Mouse (Mus musculus): ENCODE measurements around the gene 3110009E18Rik.

Gene 3110009E18Rik

DNA sequence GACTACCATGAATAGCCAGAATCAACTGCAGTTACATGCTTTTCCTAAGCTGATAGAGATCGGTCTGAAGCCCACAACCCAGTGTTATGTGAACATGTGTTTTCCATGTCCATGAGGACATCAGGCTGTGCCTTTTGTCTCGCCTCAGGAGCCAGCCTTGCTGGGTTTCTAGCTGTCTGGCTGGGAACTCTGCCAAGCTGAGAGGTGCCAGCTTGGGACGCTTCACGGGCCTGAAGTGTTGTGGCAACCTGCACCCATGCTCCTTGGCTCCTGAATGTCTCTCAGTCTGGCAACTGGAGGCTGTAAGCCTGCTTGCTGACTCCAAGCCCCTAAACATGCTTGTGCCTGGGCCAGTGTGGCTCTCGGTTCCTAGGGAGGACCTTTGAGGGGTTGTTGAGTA is 21.6 kb downstream of the 3110009E18Rik start:
- no peak for DNase-seq (ENCODE audit: low spot score in 2 of 2)

DNA sequence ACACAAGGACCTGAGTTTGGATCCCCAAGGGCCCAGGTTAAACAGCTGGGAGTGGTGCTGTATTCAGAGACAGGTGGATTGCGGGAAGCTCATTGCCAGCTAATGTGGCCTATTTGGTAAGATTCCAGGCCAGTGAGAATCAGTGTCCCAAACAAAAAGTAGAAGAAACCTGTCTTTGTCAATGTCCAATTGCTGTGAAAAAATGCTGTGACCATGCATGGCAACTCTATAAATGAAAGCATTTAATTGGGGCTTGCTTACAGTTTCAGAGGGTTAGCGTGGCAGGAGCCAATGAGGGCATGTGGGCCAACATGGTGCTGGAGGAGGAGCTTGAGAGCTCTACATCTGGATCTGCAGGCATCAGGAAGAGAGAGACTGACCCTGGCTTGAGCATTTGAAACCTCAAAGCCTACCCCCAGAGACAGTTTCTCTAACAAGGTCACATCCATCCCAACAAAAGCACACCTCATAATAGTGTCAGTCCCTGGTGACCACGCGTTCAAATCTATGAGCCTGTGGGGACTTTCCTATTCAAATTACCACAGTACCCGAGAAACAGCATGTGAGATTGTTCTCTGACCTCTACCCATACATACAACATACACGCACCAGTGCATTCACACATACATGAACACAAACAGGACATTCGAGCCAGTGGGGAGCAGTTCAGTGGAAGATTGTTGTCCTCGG is 24.7 kb downstream of the 3110009E18Rik start:
- no peak for DNase-seq (ENCODE audit: low spot score in 2 of 2)

DNA sequence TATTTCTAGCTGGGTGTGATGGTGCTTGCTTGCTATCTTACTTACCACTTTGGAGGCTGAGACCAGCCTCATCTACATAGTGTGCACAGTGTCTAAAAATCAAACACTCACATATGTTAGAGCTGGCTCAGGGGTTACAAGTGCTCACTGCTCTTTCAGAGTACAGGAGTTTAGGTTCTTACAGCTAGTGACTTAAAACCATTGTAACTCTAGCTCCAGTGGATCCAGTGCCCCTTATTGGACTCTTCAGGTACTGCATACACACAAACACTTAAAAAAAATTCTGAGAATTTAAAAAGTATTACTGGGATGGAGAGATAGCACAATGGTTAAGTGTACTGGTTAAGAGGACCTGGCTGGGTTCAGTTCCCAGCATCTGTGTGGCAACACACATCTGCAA is 26.0 kb downstream of the 3110009E18Rik start:
- no peak for DNase-seq (ENCODE audit: low spot score in 2 of 2)

DNA sequence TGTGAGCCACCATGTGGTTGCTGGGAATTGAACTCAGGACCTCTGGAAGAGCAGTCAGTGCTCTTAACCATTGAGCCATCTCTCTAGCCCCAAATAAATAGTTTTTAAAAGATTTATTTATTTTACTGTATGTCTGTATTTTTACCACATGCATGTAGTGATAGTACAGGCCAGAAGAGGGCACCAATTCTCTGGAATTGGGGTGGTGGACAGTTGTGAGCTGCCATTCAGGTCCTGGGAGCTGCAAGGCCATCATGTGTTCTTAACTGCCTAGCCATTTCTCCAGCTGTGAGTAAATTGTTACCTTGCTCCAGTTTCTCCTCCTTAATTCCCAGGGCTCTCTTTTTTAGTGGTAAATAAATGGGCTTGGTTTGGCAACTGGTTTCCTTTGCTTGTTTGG is 33.2 kb downstream of the 3110009E18Rik start:
- DNase-seq (ENCODE audit: low spot score in 2 of 2): no peak

GRCm38 (mm10) chr1:120155325-120155724 is 34.3 kb downstream of the 3110009E18Rik start:
- DNase-seq (ENCODE audit: low spot score in 2 of 2): peak; percentile 5 to 32

DNA sequence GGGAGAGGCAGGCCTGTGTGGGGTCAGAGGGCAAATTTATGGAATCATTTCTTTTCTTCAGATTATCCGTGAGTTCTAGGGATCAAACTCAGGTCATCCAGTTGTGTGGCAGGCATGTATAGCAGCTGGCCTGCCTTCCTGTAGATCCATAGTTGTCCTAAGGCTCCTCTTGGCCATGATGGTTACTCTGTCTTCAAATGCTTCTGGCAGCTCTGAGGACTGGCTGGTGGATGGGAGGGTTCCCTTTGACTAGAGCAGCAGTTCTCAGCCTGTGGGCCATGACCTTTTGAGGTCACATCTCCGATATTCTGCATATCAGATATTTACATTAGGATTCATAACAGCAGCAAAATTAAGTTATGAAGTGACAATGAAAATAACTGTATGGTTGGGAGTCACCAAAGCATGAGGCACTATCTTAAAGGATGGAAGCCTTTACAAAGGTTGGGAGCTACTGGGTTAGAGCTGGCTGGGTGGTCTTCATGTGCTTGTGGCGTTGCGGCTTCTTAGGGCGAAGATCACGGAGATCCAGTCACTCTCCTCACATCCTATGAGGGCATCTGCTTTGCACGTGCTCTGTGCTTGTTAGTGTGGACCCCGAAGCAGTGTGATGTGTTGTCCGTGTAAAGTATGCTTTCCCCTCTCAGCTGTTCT is 37.6 kb downstream of the 3110009E18Rik start:
- DNase-seq (ENCODE audit: low spot score in 2 of 2): no peak

DNA sequence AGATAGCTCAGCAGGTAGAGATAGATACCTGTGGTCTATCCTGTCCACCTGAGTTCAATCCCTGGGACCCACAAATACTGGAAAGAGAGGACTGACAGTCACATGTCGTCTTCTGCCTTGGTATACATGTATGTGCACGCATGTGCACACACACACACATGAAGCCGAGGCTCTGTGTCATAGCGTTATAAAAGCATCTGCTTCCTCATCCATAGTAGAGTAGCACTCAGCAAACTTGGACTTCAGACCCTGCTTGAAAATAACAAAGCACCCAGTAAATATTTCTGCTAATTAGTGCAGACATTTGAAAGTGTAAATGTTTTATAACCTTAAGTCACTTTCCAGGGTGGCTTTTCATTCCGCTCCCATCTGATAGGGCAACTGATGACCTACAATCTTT is 40.5 kb downstream of the 3110009E18Rik start:
- DNase-seq (ENCODE audit: low spot score in 2 of 2): no peak

GRCm38 (mm10) chr1:120162616-120163015 is 41.6 kb downstream of the 3110009E18Rik start:
- DNase-seq (ENCODE audit: low spot score in 2 of 2): no peak

GRCm38 (mm10) chr1:120168016-120168415 is 47.0 kb downstream of the 3110009E18Rik start:
- no peak for DNase-seq (ENCODE audit: low spot score in 2 of 2)

- no peak for DNase-seq (ENCODE audit: low spot score in 2 of 2)
These were observed 47.7 kb downstream of the 3110009E18Rik start for GRCm38 (mm10) chr1:120168674-120169073.

DNA sequence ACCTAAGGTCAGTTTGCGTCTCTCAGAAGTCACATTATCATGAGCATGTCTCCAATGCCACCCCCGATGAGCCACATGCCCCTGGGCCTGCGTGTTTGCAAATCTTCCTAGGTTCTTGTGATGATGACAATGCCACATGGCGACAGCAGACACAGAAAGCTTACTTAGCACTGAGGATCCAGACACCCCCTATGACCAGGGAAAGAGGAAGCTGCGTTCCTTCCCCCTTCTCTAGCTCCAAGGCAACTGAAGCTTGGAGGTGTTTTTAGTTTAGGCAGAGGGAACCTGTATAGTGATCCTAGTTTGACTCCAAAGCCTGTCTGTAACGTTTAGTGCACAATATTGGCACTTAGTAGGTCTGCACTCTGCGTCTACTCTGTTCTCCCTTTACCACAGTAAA is 49.3 kb downstream of the 3110009E18Rik start:
- DNase-seq (ENCODE audit: low spot score in 2 of 2): no peak

DNA sequence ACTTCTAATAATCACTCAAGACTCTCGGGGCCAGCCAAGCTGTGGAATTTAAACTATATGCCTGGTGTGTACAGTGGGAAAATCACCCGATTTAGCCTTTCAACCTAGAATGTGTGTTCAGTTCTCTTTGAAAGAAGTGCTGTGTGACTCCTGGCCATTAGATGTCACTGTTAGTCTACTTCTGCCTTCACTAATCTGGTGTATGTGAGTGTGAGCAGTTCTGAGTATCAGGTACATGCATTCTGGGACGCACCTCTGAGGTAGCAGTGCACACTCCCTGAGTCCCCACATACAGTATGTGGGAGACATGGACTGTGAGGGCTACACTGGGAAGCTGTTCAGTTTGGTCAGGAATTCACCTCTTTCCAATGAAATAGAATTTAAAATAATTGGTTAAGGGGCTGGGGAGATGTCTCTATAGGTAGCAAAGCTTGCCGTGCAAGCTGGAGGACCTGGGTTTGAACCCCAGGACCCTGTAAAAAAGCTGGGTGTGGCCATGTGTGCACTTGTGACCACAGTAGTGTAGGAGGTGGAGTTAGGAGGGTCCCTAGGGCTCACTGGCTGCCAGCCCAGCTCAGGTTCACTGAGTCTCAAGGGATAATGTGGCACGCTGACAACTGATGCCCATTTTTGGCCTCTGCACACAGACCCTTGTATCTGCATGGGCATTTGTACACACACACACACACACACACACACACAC is 51.0 kb downstream of the 3110009E18Rik start:
- no peak for DNase-seq (ENCODE audit: low spot score in 2 of 2)

GRCm38 (mm10) chr1:120174991-120175390 is 54.0 kb downstream of the 3110009E18Rik start:
- no peak for DNase-seq (ENCODE audit: low spot score in 2 of 2)

DNA sequence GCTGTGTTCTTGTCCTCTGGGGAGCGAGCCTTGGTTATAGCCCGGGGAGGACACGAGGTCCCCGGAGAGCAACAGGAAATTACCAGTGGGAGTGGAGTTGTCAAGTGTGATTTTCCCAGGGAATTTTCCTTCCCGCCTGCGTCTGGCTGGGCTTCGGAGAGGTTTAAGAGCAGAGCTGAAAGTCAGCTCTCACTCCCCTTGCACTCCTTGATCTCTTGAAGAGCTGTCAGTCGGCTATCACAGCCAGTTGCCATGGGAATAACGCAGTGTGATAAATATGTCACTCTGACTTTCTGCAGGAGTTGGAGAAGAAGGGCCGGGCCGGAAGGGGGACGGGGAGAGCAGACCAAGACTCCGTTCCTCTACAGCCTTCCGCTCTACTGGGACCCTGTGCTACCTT is 55.3 kb downstream of the 3110009E18Rik start:
- no peak for DNase-seq (ENCODE audit: low spot score in 2 of 2)

DNA sequence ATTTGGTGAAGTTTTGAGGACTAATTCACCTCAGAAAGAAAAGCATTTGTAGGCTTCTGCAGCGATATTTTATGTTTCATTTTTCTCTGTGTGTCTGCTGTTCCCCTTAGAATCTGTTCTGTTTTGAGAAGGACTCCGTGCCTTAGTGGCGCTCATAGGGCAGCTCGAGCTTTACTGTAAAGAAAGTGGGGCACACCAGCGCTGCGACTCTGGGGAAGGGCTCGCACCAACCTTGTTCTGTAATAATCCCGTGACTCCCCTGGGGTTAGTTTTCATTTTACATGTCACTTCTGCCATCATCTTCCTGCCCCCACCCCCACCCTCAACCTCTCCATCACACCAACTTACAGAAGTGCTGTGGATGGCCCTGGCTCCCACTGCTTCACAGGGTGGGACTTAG is 56.2 kb downstream of the 3110009E18Rik start:
- no peak for DNase-seq (ENCODE audit: low spot score in 2 of 2)

GRCm38 (mm10) chr1:120186204-120186603 is 65.2 kb downstream of the 3110009E18Rik start:
- DNase-seq (ENCODE audit: low spot score in 2 of 2): no peak

DNA sequence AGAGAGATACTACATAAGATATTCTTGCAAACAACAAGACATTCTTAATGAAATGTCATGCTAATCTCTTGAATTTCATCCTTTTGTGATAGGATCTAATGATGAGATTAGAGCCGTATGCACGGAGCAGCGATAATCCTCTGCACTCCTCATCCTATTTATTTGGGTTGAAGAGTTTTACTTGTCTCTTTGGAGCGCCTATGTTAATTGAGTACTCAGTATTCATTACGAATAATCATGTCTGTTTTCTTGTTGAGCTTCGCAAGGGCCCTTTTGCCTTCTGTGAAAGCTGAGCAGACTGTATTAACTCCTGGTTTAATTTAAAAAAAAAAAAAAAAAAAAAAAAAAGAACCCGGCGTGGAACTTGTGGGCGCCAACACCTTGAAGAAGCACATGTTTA is 65.7 kb downstream of the 3110009E18Rik start:
- DNase-seq (ENCODE audit: low spot score in 2 of 2): no peak

DNA sequence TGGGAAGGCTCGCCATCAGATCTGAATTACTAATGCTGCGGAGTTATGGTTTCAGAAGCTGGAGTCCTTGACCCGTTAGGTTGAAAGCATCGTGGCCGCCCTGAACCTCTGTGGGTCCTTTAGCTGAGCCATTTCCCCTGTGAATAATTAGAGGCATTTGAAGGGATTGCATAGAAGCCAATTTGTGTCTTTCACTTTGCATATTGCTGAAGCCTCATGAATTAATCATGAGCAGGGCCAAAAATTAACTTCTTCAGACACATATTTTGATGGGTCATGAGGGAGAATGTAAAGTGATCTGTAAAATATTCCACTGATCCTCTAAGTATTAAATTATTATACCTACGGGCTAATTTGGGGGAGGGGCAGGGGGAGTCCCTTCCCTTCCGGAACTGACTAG is 66.1 kb downstream of the 3110009E18Rik start:
- no peak for DNase-seq (ENCODE audit: low spot score in 2 of 2)

GRCm38 (mm10) chr1:120189206-120189605 is 68.2 kb downstream of the 3110009E18Rik start:
- DNase-seq (ENCODE audit: low spot score in 2 of 2): no peak

DNA sequence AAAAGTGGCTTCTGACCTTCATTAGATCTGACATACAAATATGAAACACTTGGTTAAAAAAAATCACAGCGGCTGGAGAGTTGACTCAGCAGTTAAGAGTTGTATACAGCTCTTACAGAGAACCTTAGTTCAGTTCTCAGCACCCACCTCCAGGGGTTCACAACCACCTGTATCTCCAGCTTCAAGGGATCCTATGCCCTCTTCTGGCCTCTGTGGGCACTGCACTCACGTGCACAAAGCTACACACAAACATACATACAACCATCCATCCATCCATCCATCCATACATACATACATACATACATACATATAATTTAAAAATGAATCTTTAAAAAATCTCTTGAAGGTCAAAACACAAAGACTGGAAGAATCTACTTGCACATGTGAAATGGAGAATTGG is 69.3 kb downstream of the 3110009E18Rik start:
- DNase-seq (ENCODE audit: low spot score in 2 of 2): no peak

DNA sequence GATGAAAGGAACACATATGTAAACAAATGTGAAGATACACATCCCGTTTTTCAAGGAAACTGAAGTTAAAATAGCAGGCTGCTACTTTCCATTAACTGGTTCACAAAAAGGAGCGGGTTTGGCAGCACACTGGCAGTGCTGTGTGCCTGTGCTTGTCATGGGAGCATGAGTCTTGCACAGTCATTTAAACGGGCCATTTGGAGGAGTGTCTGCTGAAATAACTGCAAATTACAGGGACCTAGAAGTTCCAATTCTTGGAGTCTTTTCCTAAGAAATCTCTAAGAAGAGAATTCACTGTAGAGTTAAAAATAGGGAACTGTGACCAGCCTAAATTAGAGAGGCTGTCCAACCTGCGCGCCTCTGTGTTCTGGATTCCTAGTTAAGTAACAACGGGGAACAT is 70.0 kb downstream of the 3110009E18Rik start:
- no peak for DNase-seq (ENCODE audit: low spot score in 2 of 2)

DNA sequence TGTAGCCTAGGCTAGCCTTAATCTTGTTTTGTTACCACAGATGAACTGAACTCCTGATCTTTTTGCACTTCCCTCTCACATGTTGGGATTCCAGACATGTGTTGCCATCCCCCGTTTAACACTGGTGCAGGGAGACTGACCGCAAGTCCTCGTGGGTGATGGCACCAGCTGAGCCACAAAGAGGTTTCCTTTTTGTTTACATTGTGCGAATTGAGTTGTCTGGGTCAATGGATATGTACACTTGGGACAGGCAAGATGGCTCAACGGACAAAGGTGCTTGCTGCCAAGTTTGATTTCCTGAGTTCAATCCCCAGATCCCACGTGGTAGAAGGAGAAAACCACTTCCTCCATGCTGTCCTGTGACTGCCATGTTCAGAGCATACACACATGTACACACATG is 71.3 kb downstream of the 3110009E18Rik start:
- DNase-seq (ENCODE audit: low spot score in 2 of 2): no peak

DNA sequence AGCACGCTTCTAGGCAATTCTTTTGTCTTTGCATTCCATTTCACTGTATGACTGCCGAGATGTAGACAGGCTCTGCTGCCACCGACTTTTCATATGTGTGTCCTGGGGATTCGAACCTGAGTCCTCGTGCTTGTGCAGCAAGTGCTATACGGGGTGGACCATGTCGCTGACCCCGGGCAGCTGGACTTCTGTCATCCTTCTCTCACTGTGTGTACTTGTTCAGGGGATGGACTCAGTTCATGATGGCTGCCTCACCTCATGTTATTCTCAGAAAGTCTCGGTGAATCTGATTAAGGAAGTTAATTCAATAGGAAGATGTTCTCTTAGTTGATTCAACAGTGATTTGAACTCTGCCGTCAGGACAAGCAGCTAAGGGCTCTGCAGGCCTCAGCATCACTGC is 72.6 kb downstream of the 3110009E18Rik start:
- no peak for DNase-seq (ENCODE audit: low spot score in 2 of 2)
